In the genomic region with DNA sequence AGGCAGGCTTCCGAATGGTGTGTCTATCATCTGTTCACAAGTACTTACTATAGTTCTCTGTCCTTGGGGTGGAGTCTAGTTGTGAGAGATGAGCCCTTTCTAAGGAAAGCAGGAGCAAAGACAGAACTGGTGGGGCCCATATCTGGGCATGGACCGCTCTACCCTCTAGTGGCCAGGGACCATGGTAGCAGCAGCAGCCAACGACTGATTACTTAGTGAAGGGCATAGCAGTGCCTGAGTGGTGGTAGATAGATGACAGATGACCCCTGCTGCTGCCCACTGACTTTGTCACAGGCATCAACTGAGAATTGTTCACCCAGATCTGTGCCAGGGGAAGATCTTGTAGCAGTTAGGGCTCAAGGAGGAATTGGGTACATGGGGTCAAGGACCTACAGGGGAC, we compare ENCODE assay signal across 9 mouse cellular contexts. TPM values are rescaled to one million over a fixed set of nuclear protein-coding genes. Genes with fewer than 3 reads are reported as not detected.
DNase-seq lines count a peak whose midpoint lies in the region; ATAC-seq and TF ChIP-seq lines count a peak whose summit lies in the region.
"Had no signal": no experiment of that assay in that cellular context is flagged by ENCODE, and none has a peak within 500 bp of the region (broad histone marks: within the 10 kb centered on the region; RNA-seq: fewer than 3 reads in every experiment).

No protein-coding gene starts in this region.

- TF ChIP-seq EP300 in heart, postnatal 0 days (IDR thresholded peaks at IDR 0.05; ENCODE audit: low read depth): no peak

- H3K4me1 ChIP-seq in heart, postnatal 0 days (ENCODE audit: control insufficient read depth, insufficient read depth): peaks cover 7% of the 10 kb centered on the region
- H3K4me1 ChIP-seq in heart, embryonic 12.5 days (replicated peaks): peaks cover 40% of the 10 kb centered on the region
- no peaks in the 10 kb centered on the region for H3K4me1 ChIP-seq in midbrain, postnatal 0 days (ENCODE audit: insufficient read depth, low read length)
- H3K4me1 ChIP-seq in midbrain, embryonic 15.5 days: 0 out of 2 replicates have a peak, but pooled peaks cover 4% of the 10 kb centered on the region

- 0 out of 2 replicates have a peak overlapping the region, but pooled peaks have one; percentile 54 for H3K27ac ChIP-seq in heart, postnatal 0 days (ENCODE audit: low read depth)
- no peak overlapping the region; the same call in 1 of the 2 replicates for H3K27ac ChIP-seq in heart, embryonic 12.5 days (ENCODE audit: poor library complexity, severe bottlenecking)
- no peak overlapping the region for H3K27ac ChIP-seq in midbrain, postnatal 0 days (ENCODE audit: low read depth, low read length)
- no peak overlapping the region for H3K27ac ChIP-seq in midbrain, embryonic 15.5 days

- no peaks in the 10 kb centered on the region for H3K27me3 ChIP-seq in heart, postnatal 0 days (ENCODE audit: control insufficient read depth, insufficient read depth, low read length)
- peaks cover 10% of the 10 kb centered on the region; the same call in 1 of the 2 replicates for H3K27me3 ChIP-seq in heart, embryonic 12.5 days (replicated peaks)
- H3K27me3 ChIP-seq in midbrain, postnatal 0 days (ENCODE audit: insufficient read depth, low read length): no peaks in the 10 kb centered on the region
- H3K27me3 ChIP-seq in midbrain, embryonic 15.5 days (replicated peaks): peaks cover 11% of the 10 kb centered on the region

- H3K4me2 ChIP-seq in heart, postnatal 0 days (ENCODE audit: low read depth, low read length): no peak overlapping the region
- no peak overlapping the region for H3K4me2 ChIP-seq in heart, embryonic 12.5 days
- no peak overlapping the region for H3K4me2 ChIP-seq in midbrain, postnatal 0 days (ENCODE audit: low read depth, low read length, poor library complexity, severe bottlenecking)
- no peak overlapping the region for H3K4me2 ChIP-seq in midbrain, embryonic 15.5 days

- peaks cover 65% of the 10 kb centered on the region for H3K36me3 ChIP-seq in heart, postnatal 0 days (replicated peaks; ENCODE audit: control insufficient read depth, insufficient read depth, low read length)
- peaks cover 72% of the 10 kb centered on the region for H3K36me3 ChIP-seq in heart, embryonic 12.5 days
- H3K36me3 ChIP-seq in midbrain, postnatal 0 days (ENCODE audit: insufficient read depth, low read length): no peaks in the 10 kb centered on the region
- no peaks in the 10 kb centered on the region for H3K36me3 ChIP-seq in midbrain, embryonic 15.5 days (replicated peaks)

- WGBS in heart, postnatal 0 days: 37% methylated on average over 3 of the region's 3 CpGs
- WGBS in heart, embryonic 12.5 days: 32% methylated on average over 3 of the region's 3 CpGs
- 37% methylated on average over 3 of the region's 3 CpGs for WGBS in midbrain, postnatal 0 days
- WGBS in midbrain, embryonic 15.5 days: 42% methylated on average over 3 of the region's 3 CpGs

- H3K9ac ChIP-seq in heart, postnatal 0 days (replicated peaks; ENCODE audit: low read depth, low read length): no peak overlapping the region
- H3K9ac ChIP-seq in heart, embryonic 12.5 days: no peak overlapping the region
- no peak overlapping the region for H3K9ac ChIP-seq in midbrain, postnatal 0 days (replicated peaks; ENCODE audit: low read length, poor library complexity, severe bottlenecking)
- no peak overlapping the region for H3K9ac ChIP-seq in midbrain, embryonic 15.5 days

- peak; percentile 45; the same call in 1 of the 2 replicates for ATAC-seq in heart, postnatal 0 days (ENCODE audit: insufficient read depth, low read depth)
- no peak for ATAC-seq in heart, embryonic 12.5 days (ENCODE audit: insufficient number of reproducible peaks, low FRiP score)
- no peak for ATAC-seq in midbrain, postnatal 0 days (ENCODE audit: low FRiP score)
- ATAC-seq in midbrain, embryonic 15.5 days (replicated peaks): no peak

- no peaks in the 10 kb centered on the region for H3K9me3 ChIP-seq in heart, postnatal 0 days (replicated peaks; ENCODE audit: control insufficient read depth, low read length)
- no peaks in the 10 kb centered on the region for H3K9me3 ChIP-seq in heart, embryonic 12.5 days (replicated peaks)
- H3K9me3 ChIP-seq in midbrain, postnatal 0 days (ENCODE audit: low read length): no peaks in the 10 kb centered on the region
- H3K9me3 ChIP-seq in midbrain, embryonic 15.5 days: no peaks in the 10 kb centered on the region

- H3K4me3 ChIP-seq in heart, postnatal 0 days (ENCODE audit: low read depth, low read length): no peak overlapping the region
- H3K4me3 ChIP-seq in heart, embryonic 12.5 days: no peak overlapping the region
- H3K4me3 ChIP-seq in midbrain, postnatal 0 days (ENCODE audit: low read depth, low read length): no peak overlapping the region
- H3K4me3 ChIP-seq in midbrain, embryonic 15.5 days: no peak overlapping the region

- TF ChIP-seq CTCF in heart, postnatal 0 days (IDR thresholded peaks at IDR 0.05; ENCODE audit: low read depth): peak; percentile 60
- peak; percentile 74 for TF ChIP-seq CTCF in midbrain, postnatal 0 days (IDR thresholded peaks at IDR 0.05)

- DNase-seq in heart, postnatal 0 days (ENCODE audit: low spot score): peak; percentile 56
- peak; percentile 43 for DNase-seq in midbrain, postnatal 0 days (ENCODE audit: low spot score)
- DNase-seq in adipocyte (ENCODE audit: low spot score): peak; percentile 4
- DNase-seq in lung, postnatal 10 days: peak; percentile 51
- no peak for DNase-seq in ovary, postnatal 36 days (ENCODE audit: low spot score)
- DNase-seq in frontal cortex, postnatal 10 days (ENCODE audit: low spot score in 2 of 2): no peak

RNA-seq across cellular contexts. Expression of gene Fam181a, which starts 12.0 kb away (rescaled TPM):
- total RNA-seq in heart, postnatal 0 days (2014; rRNA removed; ENCODE audit: low replicate concordance): not detected in 2 replicates
- polyA plus RNA-seq in heart, postnatal 0 days (2015; fragmentation: Nextera tagmentation; extraction: Ambion mirVana): not detected in 2 replicates
- 0.20 TPM in 1 of 2 replicates, not detected in the other for polyA plus RNA-seq in heart, embryonic 12.5 days (2016; fragmentation: Nextera tagmentation; extraction: Ambion mirVana)
- 11.2 and 14.9 TPM in 2 replicates for total RNA-seq in midbrain, postnatal 0 days (2014; rRNA removed)
- polyA plus RNA-seq in midbrain, postnatal 0 days (2015; fragmentation: Nextera tagmentation; extraction: Ambion mirVana): 8.9 and 11.2 TPM in 2 replicates
- 7.7 and 11.2 TPM in 2 replicates for polyA plus RNA-seq in midbrain, embryonic 15.5 days (2015; fragmentation: Nextera tagmentation; extraction: Ambion mirVana)
- total RNA-seq: adrenal gland, adult 18-20 months had no signal

RNA-seq across cellular contexts. Expression of gene Asb2, which starts 33.0 kb away (rescaled TPM):
- total RNA-seq in heart, postnatal 0 days (2014; rRNA removed; ENCODE audit: low replicate concordance): 572 and 632 TPM in 2 replicates
- polyA plus RNA-seq in heart, postnatal 0 days (2015; fragmentation: Nextera tagmentation; extraction: Ambion mirVana): 289 and 380 TPM in 2 replicates
- polyA plus RNA-seq in heart, embryonic 12.5 days (2016; fragmentation: Nextera tagmentation; extraction: Ambion mirVana): 218 TPM in 2 replicates
- 0.93 and 4.4 TPM in 2 replicates for total RNA-seq in midbrain, postnatal 0 days (2014; rRNA removed)
- 1.5 and 1.9 TPM in 2 replicates for polyA plus RNA-seq in midbrain, postnatal 0 days (2015; fragmentation: Nextera tagmentation; extraction: Ambion mirVana)
- 0.81 and 1.1 TPM in 2 replicates for polyA plus RNA-seq in midbrain, embryonic 15.5 days (2015; fragmentation: Nextera tagmentation; extraction: Ambion mirVana)

Comparison
In these comparisons a context has a peak if more than half of its experiments do, and no peak if none do; other contexts are left out.
1. DNase-seq: peak in heart, postnatal 0 days (single experiment), midbrain, postnatal 0 days (single experiment), adipocyte (single experiment) and lung, postnatal 10 days (single experiment); none in ovary, postnatal 36 days (single experiment) and frontal cortex, postnatal 10 days (0 of 2).
2. RNA of gene Asb2, which starts 33.0 kb away (polyA plus RNA-seq): 289 to 380 TPM in heart, postnatal 0 days and 218 TPM in heart, embryonic 12.5 days; 1.5 to 1.9 TPM in midbrain, postnatal 0 days and 0.81 to 1.1 TPM in midbrain, embryonic 15.5 days; every median in the first group is over 10 times any median in the second.